Mouse (Mus musculus) intestine, embryonic 16.5 days (tissue): ENCODE data around the gene Itpr2. TPM values are rescaled to one million over a fixed set of nuclear protein-coding genes. Genes with fewer than 3 reads are reported as not detected.

Experiments
- ATAC-seq: fragments of 200-750 bp; cut with Nextera tagmentation; 2 replicates; pipeline ENCODE4 v1.8.0; 2017; ENCODE audit warnings: moderate TSS enrichment, moderate library complexity
- H3K27ac ChIP-seq: fragments of 300-500 bp; sonication (generic); 2 replicates; pipeline ENCODE4 v1.5.1; 2014; ENCODE audit warnings: mild to moderate bottlenecking, low read length
- H3K27me3 ChIP-seq: fragments of 300-500 bp; sonication (generic); replicated peaks from 2 replicates; pipeline ENCODE4 v1.6.1; 2014; ENCODE audit warnings: low read length, control low read depth, mixed read lengths; ENCODE audit not compliant: control insufficient read depth, insufficient read depth
- H3K36me3 ChIP-seq: fragments of 300-500 bp; sonication (generic); 2 replicates; pipeline ENCODE4 v1.6.1; 2014; ENCODE audit warnings: low read length, control low read depth; ENCODE audit not compliant: control insufficient read depth, insufficient read depth
- H3K4me1 ChIP-seq: fragments of 300-500 bp; sonication (generic); 2 replicates; pipeline ENCODE4 v1.6.1; 2014; ENCODE audit warnings: low read length, control low read depth, mixed read lengths; ENCODE audit not compliant: control insufficient read depth, insufficient read depth
- H3K4me2 ChIP-seq: fragments of 300-500 bp; sonication (generic); 2 replicates; pipeline ENCODE4 v1.6.1; 2014; ENCODE audit warnings: low read depth, low read length, control low read depth
- H3K4me3 ChIP-seq: fragments of 300-500 bp; sonication (generic); 2 replicates; pipeline ENCODE4 v1.5.1; 2014; ENCODE audit warnings: mild to moderate bottlenecking, low read length
- H3K9ac ChIP-seq: fragments of 300-500 bp; sonication (generic); 2 replicates; pipeline ENCODE4 v1.6.1; 2014; ENCODE audit warnings: low read depth, low read length
- H3K9me3 ChIP-seq: fragments of 300-500 bp; sonication (generic); 2 replicates; pipeline ENCODE4 v1.6.1; 2016; ENCODE audit warnings: low read length, control low read depth; ENCODE audit not compliant: control insufficient read depth
- WGBS: fragments of 180-500 bp; shearing (Covaris S2); extraction: QIAGEN DNeasy Blood & Tissue Kit; methylation state at CpG from one replicate; pipeline ENCODE4 v1.1.7; 2014; 5-methylcytosine and 5-hydroxymethylcytosine counted together
- polyA plus RNA-seq: library from polyadenylated mRNA; unstranded; fragments of >200 nt; fragmentation: Nextera tagmentation; extraction: Ambion mirVana; gene quantifications from 2 replicates; pipeline ENCODE4 v1.2.1, GENCODE M21; 2015

The Itpr2 gene
- polyA plus RNA-seq, 1 experiment from 2014 or later: 7.5 TPM

GRCm38 (mm10) chr6:146481441-146481840 lies 20.6 kb downstream of the Itpr2 start:
- no peaks in the 10 kb centered on the region for H3K27me3 ChIP-seq
- WGBS: 68% methylated on average over 6 of the region's 6 CpGs
- no peak overlapping the region for H3K4me2 ChIP-seq
- H3K4me3 ChIP-seq: no peak overlapping the region
- no peak overlapping the region for H3K27ac ChIP-seq
- H3K4me1 ChIP-seq: no peaks in the 10 kb centered on the region; the same call in 1 of the 2 replicates
- H3K9ac ChIP-seq: no peak overlapping the region
- no peak for ATAC-seq
- no peaks in the 10 kb centered on the region for H3K36me3 ChIP-seq
- no peaks in the 10 kb centered on the region for H3K9me3 ChIP-seq

GRCm38 (mm10) chr6:146480925-146481324 lies 21.1 kb downstream of the Itpr2 start:
- no peaks in the 10 kb centered on the region for H3K27me3 ChIP-seq
- WGBS: 74% methylated on average over 3 of the region's 3 CpGs
- H3K4me3 ChIP-seq: no peak overlapping the region
- ATAC-seq: no peak
- H3K9ac ChIP-seq: no peak overlapping the region
- no peaks in the 10 kb centered on the region for H3K36me3 ChIP-seq
- H3K9me3 ChIP-seq: no peaks in the 10 kb centered on the region
- H3K27ac ChIP-seq: no peak overlapping the region
- no peaks in the 10 kb centered on the region; the same call in 1 of the 2 replicates for H3K4me1 ChIP-seq
- H3K4me2 ChIP-seq: no peak overlapping the region

DNA sequence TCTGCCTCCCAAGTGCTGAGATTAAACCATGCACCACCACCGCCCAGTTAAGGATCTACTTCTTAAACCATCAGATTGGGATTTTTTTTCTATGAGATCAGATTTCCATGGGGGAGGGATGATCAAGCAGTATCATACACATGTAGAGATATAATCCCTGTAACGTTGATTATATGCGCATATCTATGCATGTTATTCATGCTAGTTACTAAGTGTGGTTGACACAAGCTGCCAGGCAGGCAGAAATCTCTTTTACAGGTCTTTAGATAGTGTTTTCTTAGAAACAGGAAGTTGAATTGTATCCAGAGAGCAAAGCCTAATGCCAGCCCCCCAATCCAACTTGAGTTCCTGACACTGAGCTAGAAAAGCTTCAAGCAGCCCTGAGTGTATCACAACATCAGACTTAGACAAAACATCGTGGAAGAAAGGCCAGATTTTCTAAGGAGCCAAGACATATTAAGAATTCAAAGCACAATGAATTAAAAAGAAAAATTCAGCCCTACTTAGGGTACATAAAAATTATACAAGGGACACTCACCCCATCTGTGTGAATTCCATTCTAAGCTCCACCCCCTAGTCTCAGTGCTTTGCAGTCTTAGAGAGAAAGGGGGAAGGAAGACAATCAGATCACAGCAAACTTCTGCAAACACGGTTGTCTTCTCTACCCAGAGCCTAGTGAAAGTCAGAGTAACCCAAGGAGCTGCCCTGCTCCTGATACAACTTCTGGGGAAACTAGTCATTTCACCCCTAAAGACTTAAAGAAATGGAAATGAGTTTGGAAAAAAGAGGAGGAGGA lies 22.9 kb downstream of the Itpr2 start:
- no peaks in the 10 kb centered on the region for H3K27me3 ChIP-seq
- no peak overlapping the region for H3K9ac ChIP-seq
- no peaks in the 10 kb centered on the region for H3K9me3 ChIP-seq
- H3K4me2 ChIP-seq: no peak overlapping the region
- no peak overlapping the region for H3K27ac ChIP-seq
- WGBS: 75% methylated on average over 5 of the region's 5 CpGs
- no peak overlapping the region for H3K4me3 ChIP-seq
- H3K36me3 ChIP-seq: no peaks in the 10 kb centered on the region
- no peak for ATAC-seq
- H3K4me1 ChIP-seq: no peaks in the 10 kb centered on the region; the same call in 1 of the 2 replicates

- Histone ChIP-seq H3K27ac (no peak overlapping the region), H3K4me3 (no peak overlapping the region), H3K36me3 (no peaks in the 10 kb centered on the region), H3K9me3 (no peaks in the 10 kb centered on the region), H3K9ac (no peak overlapping the region), H3K27me3 (no peaks in the 10 kb centered on the region), H3K4me2 (no peak overlapping the region), H3K4me1 (no peaks in the 10 kb centered on the region; the same call in 1 of the 2 replicates)
- WGBS: 42% methylated on average over 1 of the region's 1 CpGs
- ATAC-seq: no peak
Observed at GRCm38 (mm10) chr6:146476865-146477264, 25.2 kb downstream of the Itpr2 start.

GRCm38 (mm10) chr6:146474166-146474565 lies 27.9 kb downstream of the Itpr2 start:
- H3K4me1 ChIP-seq: no peaks in the 10 kb centered on the region
- H3K27ac ChIP-seq: no peak overlapping the region
- H3K9ac ChIP-seq: no peak overlapping the region
- H3K4me3 ChIP-seq: no peak overlapping the region
- no peaks in the 10 kb centered on the region for H3K27me3 ChIP-seq
- ATAC-seq: no peak
- H3K9me3 ChIP-seq: no peaks in the 10 kb centered on the region
- H3K36me3 ChIP-seq: no peaks in the 10 kb centered on the region
- H3K4me2 ChIP-seq: no peak overlapping the region
- WGBS: 79% methylated on average over 4 of the region's 4 CpGs

DNA sequence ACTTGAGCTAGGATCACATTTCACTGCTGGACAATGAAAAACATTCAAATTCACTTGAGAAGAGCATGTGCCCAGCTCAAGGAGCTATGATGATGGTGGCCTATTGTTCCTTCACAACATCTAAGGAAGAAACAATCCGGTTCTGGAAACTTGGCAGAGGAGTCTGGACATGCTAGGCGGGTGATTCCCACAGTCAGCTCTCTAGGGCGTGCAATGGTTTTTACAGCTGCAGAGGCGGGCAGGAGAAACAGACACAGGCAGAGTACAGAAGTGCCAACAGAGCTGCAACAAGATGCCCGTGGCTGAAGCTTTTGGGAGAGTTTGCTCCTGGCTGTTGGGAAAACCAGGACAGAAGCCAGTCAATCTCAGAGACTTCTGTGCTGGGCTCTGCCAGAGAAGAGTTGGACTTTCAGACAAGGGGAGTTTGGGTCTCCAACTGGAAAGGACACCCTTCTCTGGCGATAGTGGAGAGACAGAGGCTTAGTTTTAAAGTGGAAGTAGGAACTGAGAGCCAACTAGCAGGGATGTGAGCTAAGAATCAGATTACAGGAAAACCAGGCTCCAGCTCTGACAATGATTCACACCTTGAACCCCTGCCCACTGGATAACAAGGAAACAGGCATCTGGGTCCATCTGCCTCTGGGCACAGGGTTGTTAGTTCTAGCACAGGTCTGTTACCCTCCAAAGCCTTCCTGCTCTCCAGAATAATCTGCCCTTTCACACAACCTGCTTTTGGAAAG lies 28.6 kb downstream of the Itpr2 start:
- H3K4me3 ChIP-seq: no peak overlapping the region
- no peak overlapping the region for H3K4me2 ChIP-seq
- ATAC-seq: no peak
- no peaks in the 10 kb centered on the region for H3K9me3 ChIP-seq
- H3K27ac ChIP-seq: no peak overlapping the region
- H3K9ac ChIP-seq: no peak overlapping the region
- 81% methylated on average over 6 of the region's 6 CpGs for WGBS
- no peaks in the 10 kb centered on the region for H3K36me3 ChIP-seq
- H3K4me1 ChIP-seq: no peaks in the 10 kb centered on the region
- no peaks in the 10 kb centered on the region for H3K27me3 ChIP-seq

GRCm38 (mm10) chr6:146470378-146470777 lies 31.6 kb downstream of the Itpr2 start:
- Histone ChIP-seq H3K4me3 (no peak overlapping the region), H3K36me3 (no peaks in the 10 kb centered on the region), H3K4me2 (no peak overlapping the region), H3K27me3 (no peaks in the 10 kb centered on the region), H3K9ac (no peak overlapping the region), H3K4me1 (no peaks in the 10 kb centered on the region), H3K27ac (no peak overlapping the region), H3K9me3 (no peaks in the 10 kb centered on the region)
- no peak for ATAC-seq
- WGBS: 61% methylated on average over 4 of the region's 4 CpGs

- H3K9ac ChIP-seq: no peak overlapping the region
- no peak overlapping the region for H3K27ac ChIP-seq
- no peak overlapping the region for H3K4me3 ChIP-seq
- no peaks in the 10 kb centered on the region for H3K4me1 ChIP-seq
- no peaks in the 10 kb centered on the region for H3K27me3 ChIP-seq
- H3K9me3 ChIP-seq: no peaks in the 10 kb centered on the region
- no peak overlapping the region for H3K4me2 ChIP-seq
- H3K36me3 ChIP-seq: no peaks in the 10 kb centered on the region
- no peak for ATAC-seq
- 84% methylated on average over 2 of the region's 2 CpGs for WGBS
Observed at GRCm38 (mm10) chr6:146469936-146470335, 32.1 kb downstream of the Itpr2 start.

DNA sequence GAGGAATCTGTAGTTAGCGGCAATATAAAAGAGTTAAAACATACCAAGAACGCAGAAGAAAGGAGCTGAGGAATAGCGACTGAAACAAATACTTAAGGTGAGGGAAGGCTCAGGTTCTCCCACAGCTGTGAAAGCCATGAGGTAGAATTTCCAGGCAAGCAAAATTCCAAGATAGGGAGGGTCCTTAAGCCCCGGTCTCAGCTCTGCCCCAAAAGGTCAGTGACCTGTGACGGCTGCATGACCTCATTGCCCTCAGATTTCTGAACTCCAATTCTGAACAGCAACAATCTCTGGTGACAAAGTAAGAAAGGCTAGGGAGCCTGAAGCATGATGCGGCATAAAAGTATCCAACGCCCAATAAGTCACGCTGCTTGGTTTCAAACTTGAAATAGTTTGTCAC lies 33.7 kb downstream of the Itpr2 start:
- no peaks in the 10 kb centered on the region for H3K9me3 ChIP-seq
- no peak overlapping the region for H3K4me3 ChIP-seq
- H3K4me2 ChIP-seq: no peak overlapping the region
- ATAC-seq: no peak
- WGBS: 67% methylated on average over 8 of the region's 8 CpGs
- H3K27ac ChIP-seq: no peak overlapping the region
- no peaks in the 10 kb centered on the region for H3K4me1 ChIP-seq
- no peak overlapping the region for H3K9ac ChIP-seq
- H3K27me3 ChIP-seq: no peaks in the 10 kb centered on the region
- no peaks in the 10 kb centered on the region for H3K36me3 ChIP-seq
